Mouse (Mus musculus): ENCODE data around the gene Col16a1.

DNA sequence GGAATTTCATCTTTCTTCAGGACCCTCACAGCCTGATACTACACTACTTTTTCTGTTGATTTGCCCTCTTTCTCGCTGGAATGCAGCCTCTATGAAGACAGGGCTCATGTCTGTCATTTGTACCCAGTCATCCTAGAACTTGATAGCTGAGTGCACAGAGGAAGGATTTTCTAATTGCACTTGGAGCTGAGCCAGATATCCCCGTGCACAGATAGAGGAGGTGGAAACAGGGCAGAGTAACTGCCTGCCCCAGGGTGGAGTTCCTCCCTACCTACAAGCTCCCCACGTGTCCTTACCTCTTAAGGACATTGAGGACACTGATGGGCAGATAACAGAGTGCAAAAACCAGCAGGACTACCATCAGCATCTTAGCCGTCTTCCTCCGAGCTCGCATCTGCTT lies 85.8 kb downstream of the Col16a1 start:
- TF ChIP-seq CTCF (IDR thresholded peaks at IDR 0.05; ENCODE audit: low read depth, low read length) (no peak), POLR2AphosphoS5 (IDR thresholded peaks at IDR 0.05; ENCODE audit: insufficient replicate concordance, low read depth, low read length) (no peak), TAL1 (conservative IDR thresholded peaks at IDR 0.05; ENCODE audit: low read depth, low read length) (no peak), GATA2 (IDR thresholded peaks at IDR 0.05; ENCODE audit: borderline replicate concordance, low read depth, low read length) (no peak), GATA1 (IDR thresholded peaks at IDR 0.05; ENCODE audit: borderline replicate concordance, low read length) (no peak)
